Mouse (Mus musculus): ENCODE results near the gene Hist1h2ba. TPM values are rescaled to one million over a fixed set of nuclear protein-coding genes. Genes with fewer than 3 reads are reported as not detected.

Gene Hist1h2ba
- polyA plus RNA-seq, 1 experiment from 2014 or later = not detected

DNA sequence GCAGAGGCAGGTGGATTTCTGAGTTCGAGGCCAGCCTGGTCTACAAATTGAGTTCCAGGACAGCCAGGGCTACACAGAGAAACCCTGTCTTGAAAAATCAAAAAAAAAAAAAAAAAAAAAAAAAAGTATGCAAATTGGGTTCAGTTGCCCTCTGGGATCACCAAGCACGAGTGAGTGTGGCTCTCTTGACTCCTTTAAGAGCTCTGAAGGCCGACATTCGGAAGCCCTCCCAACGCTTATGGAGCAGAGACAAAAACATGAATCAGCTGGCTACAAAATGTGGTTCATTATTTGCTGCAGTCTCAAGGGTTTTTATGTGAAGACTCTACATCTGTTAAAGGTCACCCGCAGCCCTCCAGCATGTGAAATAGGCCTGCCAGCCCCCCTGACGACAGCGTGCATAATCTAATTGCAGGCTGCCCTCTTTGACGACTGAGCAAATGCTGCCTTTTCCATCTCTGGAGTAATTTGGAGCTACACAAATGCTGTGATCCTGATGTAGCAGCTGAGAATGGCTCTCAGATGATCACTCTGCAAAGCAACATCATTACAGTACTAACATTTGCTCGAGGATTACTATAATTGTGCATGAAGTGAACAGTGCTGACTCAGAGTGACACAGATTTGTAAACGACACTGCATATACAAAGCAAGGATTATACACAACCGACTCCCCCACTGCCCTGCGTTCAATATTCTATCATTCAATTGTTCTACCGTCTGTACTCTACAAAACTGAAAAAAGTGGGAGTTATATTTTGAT is 15.7 kb upstream of the Hist1h2ba start:
- H3K4me1 ChIP-seq (replicated peaks; ENCODE audit: insufficient read depth, low read length) = no peaks in the 10 kb centered on the region
- ATAC-seq (replicated peaks; ENCODE audit: low FRiP score, low read depth) (no peak), DNase-seq (ENCODE audit: low spot score) (no peak)
- H3K9ac ChIP-seq (ENCODE audit: low read depth, low read length) = no peak overlapping the region
- H3K9me3 ChIP-seq (replicated peaks; ENCODE audit: low read length) = no peaks in the 10 kb centered on the region
- no peak overlapping the region for H3K4me3 ChIP-seq (replicated peaks; ENCODE audit: low read depth, low read length)
- no peak for TF ChIP-seq CTCF (IDR thresholded peaks at IDR 0.05; ENCODE audit: low read depth)
- H3K27ac ChIP-seq = no peak overlapping the region
- H3K36me3 ChIP-seq (ENCODE audit: insufficient read depth, low read length) = no peaks in the 10 kb centered on the region
- no peak overlapping the region for H3K4me2 ChIP-seq (ENCODE audit: low read length)
- no peaks in the 10 kb centered on the region for H3K27me3 ChIP-seq (ENCODE audit: insufficient read depth, low read length)
- 64% methylated on average over 14 of the region's 14 CpGs for WGBS

DNA sequence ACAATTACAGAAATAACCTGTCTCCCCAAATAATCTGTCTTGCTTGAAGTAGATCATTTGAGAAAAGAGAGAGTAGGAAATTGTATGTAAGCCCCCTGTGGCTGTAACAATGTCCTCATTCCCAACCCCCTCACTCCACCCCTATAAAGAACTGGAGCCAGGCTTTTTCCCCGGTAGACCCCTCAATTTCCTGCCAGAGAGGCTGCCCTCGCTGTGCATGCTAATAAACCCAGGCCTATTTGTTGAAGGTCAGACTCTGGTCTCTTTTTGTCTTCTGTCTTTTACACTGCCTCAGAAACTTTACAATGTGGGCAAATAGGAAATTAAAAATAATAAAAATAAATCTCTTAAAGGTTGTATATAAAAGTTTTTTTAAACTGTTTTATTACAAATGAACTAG is 12.3 kb upstream of the Hist1h2ba start:
- Histone ChIP-seq H3K9ac (ENCODE audit: low read depth, low read length) (no peak overlapping the region), H3K4me3 (replicated peaks; ENCODE audit: low read depth, low read length) (no peak overlapping the region), H3K4me2 (ENCODE audit: low read length) (no peak overlapping the region), H3K27me3 (ENCODE audit: insufficient read depth, low read length) (no peaks in the 10 kb centered on the region), H3K9me3 (replicated peaks; ENCODE audit: low read length) (no peaks in the 10 kb centered on the region), H3K36me3 (ENCODE audit: insufficient read depth, low read length) (no peaks in the 10 kb centered on the region), H3K4me1 (replicated peaks; ENCODE audit: insufficient read depth, low read length) (no peaks in the 10 kb centered on the region), H3K27ac (no peak overlapping the region)
- TF ChIP-seq CTCF (IDR thresholded peaks at IDR 0.05; ENCODE audit: low read depth) = no peak
- WGBS = 39% methylated on average over 2 of the region's 2 CpGs
- DNase-seq (ENCODE audit: low spot score) (no peak), ATAC-seq (replicated peaks; ENCODE audit: low FRiP score, low read depth) (no peak)

DNA sequence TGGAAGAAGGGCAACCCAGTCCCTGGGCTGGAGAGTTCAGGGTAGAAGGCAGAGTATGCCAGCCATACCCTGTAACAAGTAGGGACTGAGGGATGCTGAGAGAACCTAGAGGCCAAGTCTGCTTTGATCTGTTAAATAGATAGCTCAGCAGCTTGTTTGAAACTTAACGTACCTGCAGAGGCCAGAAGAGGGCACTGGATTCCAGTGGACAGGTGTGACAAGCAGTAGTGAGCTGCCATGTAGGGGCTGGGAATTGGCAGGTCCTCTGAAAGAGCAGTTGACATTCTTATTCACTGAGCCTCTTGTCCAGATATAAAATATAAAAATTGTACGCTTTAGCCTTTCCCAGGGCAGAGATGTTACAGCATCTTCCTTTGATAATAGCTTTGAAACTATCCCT is 8.9 kb upstream of the Hist1h2ba start:
- Histone ChIP-seq H3K9me3 (replicated peaks; ENCODE audit: low read length) (no peaks in the 10 kb centered on the region), H3K36me3 (ENCODE audit: insufficient read depth, low read length) (no peaks in the 10 kb centered on the region), H3K4me2 (ENCODE audit: low read length) (no peak overlapping the region), H3K4me3 (replicated peaks; ENCODE audit: low read depth, low read length) (no peak overlapping the region), H3K9ac (ENCODE audit: low read depth, low read length) (no peak overlapping the region), H3K27ac (no peak overlapping the region), H3K27me3 (ENCODE audit: insufficient read depth, low read length) (no peaks in the 10 kb centered on the region), H3K4me1 (replicated peaks; ENCODE audit: insufficient read depth, low read length) (no peaks in the 10 kb centered on the region)
- DNase-seq (ENCODE audit: low spot score) (peak; percentile 15), ATAC-seq (replicated peaks; ENCODE audit: low FRiP score, low read depth) (no peak)
- TF ChIP-seq CTCF (IDR thresholded peaks at IDR 0.05; ENCODE audit: low read depth) = peak; percentile 59
- 66% methylated on average over 2 of the region's 2 CpGs for WGBS

DNA sequence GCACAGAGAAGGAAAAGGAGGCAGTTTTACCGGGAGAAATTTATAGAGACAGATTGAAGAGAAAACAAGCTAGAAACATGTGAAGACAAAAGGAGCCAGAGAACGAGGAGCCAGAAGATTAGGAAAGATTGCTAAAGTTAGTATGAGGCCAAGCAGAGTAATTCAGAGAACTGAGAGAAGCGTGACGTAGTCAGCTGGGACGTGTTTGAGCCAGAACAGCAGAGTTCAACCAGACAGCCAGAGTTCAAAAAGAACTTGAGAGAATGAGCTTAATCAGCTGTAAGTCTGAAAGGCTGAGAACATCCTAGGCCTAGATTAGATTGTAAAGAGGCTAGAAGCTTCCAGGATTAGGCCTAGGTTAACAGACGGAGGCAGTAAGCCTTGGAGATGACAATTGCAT is 6.3 kb upstream of the Hist1h2ba start:
- Histone ChIP-seq H3K36me3 (ENCODE audit: insufficient read depth, low read length) (no peaks in the 10 kb centered on the region), H3K27ac (no peak overlapping the region), H3K27me3 (ENCODE audit: insufficient read depth, low read length) (no peaks in the 10 kb centered on the region), H3K4me3 (replicated peaks; ENCODE audit: low read depth, low read length) (no peak overlapping the region), H3K4me2 (ENCODE audit: low read length) (no peak overlapping the region), H3K4me1 (replicated peaks; ENCODE audit: insufficient read depth, low read length) (no peaks in the 10 kb centered on the region), H3K9me3 (replicated peaks; ENCODE audit: low read length) (no peaks in the 10 kb centered on the region), H3K9ac (ENCODE audit: low read depth, low read length) (no peak overlapping the region)
- DNase-seq (ENCODE audit: low spot score) (peak; percentile 65), ATAC-seq (replicated peaks; ENCODE audit: low FRiP score, low read depth) (peak; percentile 49; the same call in 1 of the 2 replicates)
- 50% methylated on average over 6 of the region's 6 CpGs for WGBS
- TF ChIP-seq CTCF (IDR thresholded peaks at IDR 0.05; ENCODE audit: low read depth) = no peak

DNA sequence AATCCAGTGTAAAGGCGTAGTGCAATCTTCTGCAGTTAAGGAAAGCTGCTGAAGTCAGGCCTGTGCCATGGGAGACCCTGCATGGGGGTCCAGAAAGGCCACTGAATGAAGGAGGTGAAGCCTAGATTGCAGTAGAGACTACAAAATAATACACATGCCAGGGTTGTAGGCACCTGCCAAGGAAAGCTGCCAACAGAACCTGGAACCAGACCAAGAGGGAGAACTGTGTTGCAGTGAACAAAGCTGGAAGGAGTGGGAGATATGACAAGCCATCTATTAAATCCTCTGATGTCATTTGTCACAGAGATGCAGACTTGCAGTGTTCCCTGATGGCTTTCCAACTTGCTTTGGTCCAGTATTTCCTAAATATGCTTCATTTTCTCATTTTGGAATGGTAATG is 4.7 kb upstream of the Hist1h2ba start:
- no peak overlapping the region for H3K4me3 ChIP-seq (replicated peaks; ENCODE audit: low read depth, low read length)
- WGBS = 88% methylated on average over 1 of the region's 1 CpGs
- no peaks in the 10 kb centered on the region for H3K27me3 ChIP-seq (ENCODE audit: insufficient read depth, low read length)
- TF ChIP-seq CTCF (IDR thresholded peaks at IDR 0.05; ENCODE audit: low read depth) = no peak
- no peaks in the 10 kb centered on the region for H3K4me1 ChIP-seq (replicated peaks; ENCODE audit: insufficient read depth, low read length)
- H3K4me2 ChIP-seq (ENCODE audit: low read length) = no peak overlapping the region
- H3K9ac ChIP-seq (ENCODE audit: low read depth, low read length) = no peak overlapping the region
- ATAC-seq (replicated peaks; ENCODE audit: low FRiP score, low read depth) (no peak), DNase-seq (ENCODE audit: low spot score) (no peak)
- H3K9me3 ChIP-seq (replicated peaks; ENCODE audit: low read length) = no peaks in the 10 kb centered on the region
- H3K27ac ChIP-seq = no peak overlapping the region
- H3K36me3 ChIP-seq (ENCODE audit: insufficient read depth, low read length) = no peaks in the 10 kb centered on the region

DNA sequence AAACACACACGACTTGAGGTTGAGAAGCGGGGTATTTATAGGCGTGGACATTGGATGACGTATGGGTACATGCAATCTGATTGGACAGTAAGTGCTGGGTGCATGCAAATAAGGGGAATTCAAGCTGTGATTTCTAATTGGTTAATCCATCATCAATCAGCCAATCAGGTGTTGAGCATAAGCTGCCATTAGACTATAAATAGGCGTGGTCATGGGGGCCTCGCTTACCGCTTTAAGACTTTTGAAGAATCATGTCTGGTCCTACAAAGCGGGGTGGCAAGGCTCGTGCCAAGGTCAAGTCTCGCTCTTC is 210 bp upstream of the Hist1h2ba start, which contains the start of gene Hist1h2aa:
Gene Hist1h2aa, plus strand, starts transcription at position 252 of the 310 bp plus-strand sequence.
- Histone ChIP-seq H3K9me3 (replicated peaks; ENCODE audit: low read length) (no peaks in the 10 kb centered on the region), H3K27ac (no peak within 1 kb of the TSS), H3K36me3 (ENCODE audit: insufficient read depth, low read length) (no peaks in the 10 kb centered on the region), H3K27me3 (ENCODE audit: insufficient read depth, low read length) (no peaks in the 10 kb centered on the region), H3K4me3 (replicated peaks; ENCODE audit: low read depth, low read length) (no peak within 1 kb of the TSS), H3K4me1 (replicated peaks; ENCODE audit: insufficient read depth, low read length) (no peaks in the 10 kb centered on the region), H3K9ac (ENCODE audit: low read depth, low read length) (no peak within 1 kb of the TSS), H3K4me2 (ENCODE audit: low read length) (no peak within 1 kb of the TSS)
- WGBS = 93% methylated on average over 10 of the region's 10 CpGs
- DNase-seq (ENCODE audit: low spot score) (no peak), ATAC-seq (replicated peaks; ENCODE audit: low FRiP score, low read depth) (no peak)
- TF ChIP-seq CTCF (IDR thresholded peaks at IDR 0.05; ENCODE audit: low read depth) = no peak

DNA sequence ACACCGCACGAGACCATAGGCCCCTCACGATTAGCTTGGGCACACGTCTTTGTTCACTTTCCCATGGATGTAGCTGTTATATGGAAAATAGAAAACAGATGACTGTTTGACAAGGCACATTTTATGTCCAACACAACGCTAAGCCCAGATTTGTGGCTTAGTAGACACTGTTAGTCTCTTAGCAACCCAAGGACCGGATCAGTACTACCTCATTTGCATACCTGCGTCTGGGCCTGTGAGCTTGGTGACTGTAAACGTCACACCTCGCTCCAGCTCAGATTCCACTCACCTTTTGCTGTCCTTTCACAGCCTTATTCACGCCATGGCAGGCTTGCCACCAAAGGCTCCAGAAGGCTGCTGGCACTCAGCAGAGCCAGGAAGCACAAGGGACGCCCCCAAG is 3.1 kb downstream of the Hist1h2ba start:
- no peaks in the 10 kb centered on the region for H3K9me3 ChIP-seq (replicated peaks; ENCODE audit: low read length)
- no peak for TF ChIP-seq CTCF (IDR thresholded peaks at IDR 0.05; ENCODE audit: low read depth)
- no peaks in the 10 kb centered on the region for H3K4me1 ChIP-seq (replicated peaks; ENCODE audit: insufficient read depth, low read length)
- no peak overlapping the region for H3K4me2 ChIP-seq (ENCODE audit: low read length)
- H3K36me3 ChIP-seq (ENCODE audit: insufficient read depth, low read length) = no peaks in the 10 kb centered on the region
- no peak overlapping the region for H3K4me3 ChIP-seq (replicated peaks; ENCODE audit: low read depth, low read length)
- no peaks in the 10 kb centered on the region for H3K27me3 ChIP-seq (ENCODE audit: insufficient read depth, low read length)
- ATAC-seq (replicated peaks; ENCODE audit: low FRiP score, low read depth) (no peak), DNase-seq (ENCODE audit: low spot score) (no peak)
- no peak overlapping the region for H3K9ac ChIP-seq (ENCODE audit: low read depth, low read length)
- no peak overlapping the region for H3K27ac ChIP-seq
- 67% methylated on average over 11 of the region's 11 CpGs for WGBS
